Mouse (Mus musculus) layer of hippocampus, postnatal 10 days (tissue): Measurements from ENCODE around the gene Ppef2. TPM values are rescaled to one million over a fixed set of nuclear protein-coding genes. Genes with fewer than 3 reads are reported as not detected.

Source experiments
- DNase-seq, 2 experiments: peaks; one replicate each; pipeline ENCODE4 v3.0.0; 2021; ENCODE audit warnings: low spot score in 2 of 2
- total RNA-seq, 2 experiments: library from RNA; stranded (reverse); gene quantifications; 2 replicates each; pipeline ENCODE4 v1.2.3; 2021

The Ppef2 gene
- total RNA-seq, 2 experiments from 2014 or later: 0.40 TPM; not detected in 1

GRCm38 (mm10) chr5:92239333-92240232 lies 16.5 kb downstream of the Ppef2 start:
- peak; percentile 78 to 82 for DNase-seq

- no peak for DNase-seq
These were observed 21.0 kb downstream of the Ppef2 start for GRCm38 (mm10) chr5:92234939-92235557.

- DNase-seq: no peak
These were observed 22.7 kb downstream of the Ppef2 start for GRCm38 (mm10) chr5:92233366-92233765.

- no peak for DNase-seq
These were observed 24.2 kb downstream of the Ppef2 start for GRCm38 (mm10) chr5:92231836-92232235.

- no peak for DNase-seq
These were observed 25.8 kb downstream of the Ppef2 start for GRCm38 (mm10) chr5:92230306-92230705.

GRCm38 (mm10) chr5:92229514-92229913 lies 26.6 kb downstream of the Ppef2 start:
- no peak for DNase-seq

GRCm38 (mm10) chr5:92228776-92229175 lies 27.3 kb downstream of the Ppef2 start:
- DNase-seq: no peak

- no peak for DNase-seq
These were observed 28.3 kb downstream of the Ppef2 start for GRCm38 (mm10) chr5:92227782-92228181.

- no peak for DNase-seq
These were observed 35.7 kb downstream of the Ppef2 start for GRCm38 (mm10) chr5:92220287-92220902.

- DNase-seq: no peak
These were observed 36.3 kb downstream of the Ppef2 start for GRCm38 (mm10) chr5:92219826-92220225.

GRCm38 (mm10) chr5:92218915-92219793 lies 36.9 kb downstream of the Ppef2 start:
- DNase-seq: no peak

GRCm38 (mm10) chr5:92215308-92215707 lies 40.8 kb downstream of the Ppef2 start, which contains the start of gene U90926:
TSS of gene U90926 (minus strand) at chr5:92215408.
- no peak for DNase-seq

- DNase-seq: no peak
These were observed 43.8 kb downstream of the Ppef2 start for GRCm38 (mm10) chr5:92212231-92212630.

GRCm38 (mm10) chr5:92210205-92210604 lies 45.9 kb downstream of the Ppef2 start:
- no peak for DNase-seq

GRCm38 (mm10) chr5:92206121-92206520 lies 50.0 kb downstream of the Ppef2 start:
- DNase-seq: no peak

- no peak for DNase-seq
These were observed 50.4 kb downstream of the Ppef2 start for GRCm38 (mm10) chr5:92205706-92206105.

GRCm38 (mm10) chr5:92205184-92205583 lies 50.9 kb downstream of the Ppef2 start:
- no peak for DNase-seq

- no peak for DNase-seq
These were observed 51.7 kb downstream of the Ppef2 start for GRCm38 (mm10) chr5:92204162-92205036.

GRCm38 (mm10) chr5:92198266-92198665 lies 57.8 kb downstream of the Ppef2 start:
- no peak for DNase-seq
